Mouse (Mus musculus) neural tube, embryonic 11.5 days (tissue): Measurements from ENCODE around the gene Btbd9. TPM values are rescaled to one million over a fixed set of nuclear protein-coding genes. Genes with fewer than 3 reads are reported as not detected.

Source experiments
- ATAC-seq: fragments of 200-750 bp; cut with Nextera tagmentation; 2 replicates; pipeline ENCODE4 v1.8.0; 2017; ENCODE audit warnings: moderate number of reproducible peaks, mild to moderate bottlenecking, moderate TSS enrichment, moderate library complexity; ENCODE audit not compliant: insufficient read depth, low FRiP score, low TSS enrichment
- DNase-seq: peaks from one replicate; pipeline ENCODE4 v3.0.0-alpha.2; 2015; ENCODE audit warnings: low spot score
- H3K27ac ChIP-seq: fragments of 300-500 bp; sonication (generic); 2 replicates; pipeline ENCODE4 v1.5.1; 2014; ENCODE audit warnings: low read depth, mild to moderate bottlenecking, low read length
- H3K27me3 ChIP-seq: fragments of 300-500 bp; sonication (generic); 2 replicates; pipeline ENCODE4 v1.6.1; 2014; ENCODE audit warnings: mild to moderate bottlenecking, low read length, mixed read lengths; ENCODE audit not compliant: control insufficient read depth, insufficient read depth
- H3K36me3 ChIP-seq: fragments of 300-500 bp; sonication (generic); 2 replicates; pipeline ENCODE4 v1.6.1; 2014; ENCODE audit warnings: mild to moderate bottlenecking, low read length, moderate library complexity, mixed read lengths; ENCODE audit not compliant: control insufficient read depth, insufficient read depth
- H3K4me1 ChIP-seq: fragments of 300-500 bp; sonication (generic); 2 replicates; pipeline ENCODE4 v1.6.1; 2014; ENCODE audit warnings: low read length, mixed read lengths; ENCODE audit not compliant: control insufficient read depth, insufficient read depth
- H3K4me2 ChIP-seq: fragments of 300-500 bp; sonication (generic); 2 replicates; pipeline ENCODE4 v1.6.1; 2014; ENCODE audit warnings: low read depth, mild to moderate bottlenecking, moderate library complexity
- H3K4me3 ChIP-seq: fragments of 300-500 bp; sonication (generic); 2 replicates; pipeline ENCODE4 v1.5.1; 2014; ENCODE audit warnings: low read depth, low read length
- H3K9ac ChIP-seq: fragments of 300-500 bp; sonication (generic); 2 replicates; pipeline ENCODE4 v1.6.1; 2014; ENCODE audit warnings: mild to moderate bottlenecking, low read length
- H3K9me3 ChIP-seq: fragments of 300-500 bp; sonication (generic); 2 replicates; pipeline ENCODE4 v1.6.1; 2016; ENCODE audit warnings: low read length; ENCODE audit not compliant: control insufficient read depth
- WGBS: fragments of 180-500 bp; shearing (Covaris S2); extraction: QIAGEN DNeasy Blood & Tissue Kit; methylation state at CpG from one replicate; pipeline ENCODE4 v1.1.7; 2014; 5-methylcytosine and 5-hydroxymethylcytosine counted together
- polyA plus RNA-seq: library from polyadenylated mRNA; unstranded; fragments of >200 nt; fragmentation: Nextera tagmentation; extraction: Ambion mirVana; gene quantifications from 2 replicates; pipeline ENCODE4 v1.2.1, GENCODE M21; 2014

Gene Btbd9
- polyA plus RNA-seq, 1 experiment from 2014 or later: 56.5 TPM

DNA sequence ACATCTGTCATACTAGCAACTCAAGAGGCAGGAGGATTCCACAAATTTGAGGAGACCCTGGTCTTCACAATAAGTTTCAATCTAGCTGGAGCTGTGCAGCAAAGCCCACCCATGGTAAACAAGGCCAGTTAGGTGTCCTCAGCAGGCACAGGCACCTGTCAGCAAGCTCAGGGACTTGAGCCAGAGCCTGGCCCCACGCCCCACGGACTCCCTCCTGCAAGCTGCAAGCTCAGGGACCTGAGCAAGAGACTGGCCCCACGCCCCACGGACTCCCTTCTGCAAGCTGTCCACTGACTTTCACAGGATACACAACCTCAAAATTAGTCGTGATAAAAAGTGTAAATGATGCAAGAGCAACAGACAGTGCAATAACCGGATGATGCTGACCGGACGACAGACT is 307.8 kb downstream of the Btbd9 start:
- no peak for ATAC-seq
- no peak overlapping the region for H3K9ac ChIP-seq
- WGBS: 93% methylated on average over 8 of the region's 8 CpGs

DNA sequence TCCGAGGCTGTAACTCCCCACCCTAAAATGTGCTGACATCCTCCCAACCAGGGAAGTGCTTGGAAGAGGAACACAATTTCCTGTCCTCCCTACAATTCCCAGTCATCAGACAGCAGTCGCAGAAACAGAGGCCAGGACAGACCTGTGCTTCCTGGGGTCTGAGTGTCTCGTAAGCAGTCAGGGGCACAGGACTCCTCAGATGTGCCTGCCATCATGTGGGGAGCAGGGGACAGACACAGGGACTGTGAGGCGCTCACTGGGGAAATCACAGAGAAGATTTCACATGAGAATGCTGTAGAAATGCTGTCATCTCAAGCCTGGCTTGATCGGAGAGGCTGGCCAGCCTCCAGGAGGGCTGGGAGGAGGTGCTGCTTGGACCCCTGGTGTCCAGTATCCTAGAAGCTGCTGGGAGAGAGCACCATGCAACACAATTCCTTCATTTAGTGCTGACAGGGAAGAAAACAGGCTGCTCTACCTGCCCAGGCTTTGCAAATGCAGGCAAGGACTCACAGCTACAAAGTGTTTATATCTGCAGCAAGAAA is 308.8 kb downstream of the Btbd9 start:
- 83% methylated on average over 5 of the region's 5 CpGs for WGBS
- no peak overlapping the region for H3K4me2 ChIP-seq
- no peak overlapping the region for H3K27ac ChIP-seq
- ATAC-seq: no peak
- H3K36me3 ChIP-seq: no peaks in the 10 kb centered on the region
- H3K4me1 ChIP-seq: no peaks in the 10 kb centered on the region
- no peak for DNase-seq
- no peaks in the 10 kb centered on the region for H3K9me3 ChIP-seq
- no peaks in the 10 kb centered on the region for H3K27me3 ChIP-seq
- no peak overlapping the region for H3K4me3 ChIP-seq
- no peak overlapping the region for H3K9ac ChIP-seq

More for the DNA sequence above, 307.8 kb downstream of the Btbd9 start:
- Histone ChIP-seq H3K27me3 (no peaks in the 10 kb centered on the region), H3K9me3 (no peaks in the 10 kb centered on the region), H3K4me1 (no peaks in the 10 kb centered on the region), H3K4me3 (no peak overlapping the region), H3K27ac (no peak overlapping the region), H3K36me3 (no peaks in the 10 kb centered on the region), H3K4me2 (no peak overlapping the region)
- DNase-seq: no peak

DNA sequence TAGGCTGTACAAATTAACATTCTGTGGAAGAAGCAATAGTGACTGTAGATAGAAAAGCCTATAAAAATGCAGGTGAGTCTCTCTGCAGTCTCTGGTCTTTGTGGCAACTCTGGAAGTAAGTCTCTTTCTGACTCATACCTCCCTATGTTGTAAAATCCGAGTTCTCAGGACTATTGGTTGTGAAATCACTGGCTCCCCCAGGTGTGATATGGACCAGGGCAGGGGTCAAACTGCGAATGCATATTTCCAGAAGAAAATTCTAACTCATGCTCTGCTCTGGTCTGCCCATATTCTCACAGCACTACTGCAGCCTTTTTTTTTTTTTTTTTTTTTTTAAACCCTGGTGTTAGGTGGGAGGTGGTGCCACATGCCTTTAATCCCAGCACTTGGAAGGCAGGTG is 312.8 kb downstream of the Btbd9 start:
- Histone ChIP-seq H3K9me3 (no peaks in the 10 kb centered on the region), H3K27ac (no peak overlapping the region), H3K27me3 (no peaks in the 10 kb centered on the region), H3K9ac (no peak overlapping the region), H3K4me2 (no peak overlapping the region), H3K36me3 (no peaks in the 10 kb centered on the region), H3K4me3 (no peak overlapping the region), H3K4me1 (0 out of 2 replicates have a peak, but pooled peaks cover 3% of the 10 kb centered on the region)
- ATAC-seq (no peak), DNase-seq (no peak)
- 71% methylated on average over 2 of the region's 2 CpGs for WGBS

DNA sequence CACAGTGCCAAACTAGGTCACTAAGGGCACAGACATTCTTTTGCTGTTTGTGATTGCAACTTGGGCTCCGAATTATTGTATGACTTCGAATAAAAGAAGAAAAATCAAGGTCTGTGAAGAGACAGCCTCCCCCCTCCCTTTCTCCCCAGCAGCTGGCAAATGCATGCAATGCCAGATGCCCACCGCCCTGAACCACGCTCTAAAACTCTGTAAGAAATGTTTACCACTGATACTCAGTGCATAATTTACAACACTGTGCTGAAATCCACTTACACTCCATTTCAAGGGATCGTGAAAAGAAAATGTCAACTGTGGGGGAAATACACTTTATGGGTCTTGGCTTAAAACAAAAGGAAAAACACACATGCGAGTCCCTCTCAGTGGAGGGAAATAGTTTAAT is 313.3 kb downstream of the Btbd9 start:
- Histone ChIP-seq H3K4me1 (0 out of 2 replicates have a peak, but pooled peaks cover 3% of the 10 kb centered on the region), H3K9ac (no peak overlapping the region), H3K4me2 (no peak overlapping the region), H3K4me3 (no peak overlapping the region), H3K27ac (no peak overlapping the region), H3K36me3 (no peaks in the 10 kb centered on the region), H3K27me3 (no peaks in the 10 kb centered on the region), H3K9me3 (no peaks in the 10 kb centered on the region)
- no peak for ATAC-seq
- no peak for DNase-seq
- 76% methylated on average over 6 of the region's 6 CpGs for WGBS

DNA sequence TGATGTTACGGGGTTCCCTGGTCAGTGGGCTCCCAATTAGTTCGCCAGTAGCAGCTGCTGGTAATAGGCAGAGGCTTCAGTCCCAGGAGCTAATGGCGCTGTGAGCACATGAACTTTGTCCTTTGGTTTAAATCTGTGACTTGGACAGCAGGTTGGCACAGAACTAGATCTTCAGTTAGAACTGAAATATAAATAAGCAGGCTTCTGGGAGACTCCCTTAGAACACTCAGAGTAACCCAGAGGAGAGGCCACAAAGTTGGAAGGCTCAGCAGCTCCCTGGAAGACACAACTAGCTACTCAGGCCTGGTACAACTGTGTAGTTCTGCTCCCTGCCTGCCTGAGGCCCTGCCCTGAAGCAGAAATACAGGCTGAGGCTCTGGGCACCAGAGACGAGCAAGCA is 313.8 kb downstream of the Btbd9 start:
- Histone ChIP-seq H3K27ac (no peak overlapping the region), H3K9ac (no peak overlapping the region), H3K4me3 (no peak overlapping the region), H3K4me2 (no peak overlapping the region), H3K27me3 (no peaks in the 10 kb centered on the region), H3K9me3 (no peaks in the 10 kb centered on the region), H3K36me3 (no peaks in the 10 kb centered on the region), H3K4me1 (0 out of 2 replicates have a peak, but pooled peaks cover 3% of the 10 kb centered on the region)
- no peak for ATAC-seq
- WGBS: 75% methylated on average over 4 of the region's 4 CpGs
- no peak for DNase-seq

DNA sequence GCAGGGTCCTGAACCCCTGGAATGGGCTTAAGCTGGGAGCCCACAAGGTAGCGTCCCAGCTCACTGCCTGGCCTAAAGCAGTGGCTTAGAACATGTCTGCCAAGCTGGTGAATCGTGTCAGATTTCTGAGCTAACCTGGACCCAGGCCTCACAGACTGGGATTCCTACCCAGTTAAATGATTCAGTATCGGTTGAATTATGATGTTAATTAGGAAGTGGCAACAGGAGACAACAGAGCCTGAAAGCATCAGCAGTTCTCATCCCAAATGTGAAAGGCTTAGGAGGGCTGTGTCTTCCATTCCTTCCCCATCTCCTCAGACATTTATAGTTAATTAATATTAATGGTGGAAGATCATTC is 314.3 kb downstream of the Btbd9 start:
- Histone ChIP-seq H3K36me3 (no peaks in the 10 kb centered on the region), H3K4me2 (no peak overlapping the region), H3K4me3 (no peak overlapping the region), H3K4me1 (0 out of 2 replicates have a peak, but pooled peaks cover 3% of the 10 kb centered on the region), H3K9ac (no peak overlapping the region), H3K9me3 (no peaks in the 10 kb centered on the region), H3K27me3 (no peaks in the 10 kb centered on the region), H3K27ac (no peak overlapping the region)
- no peak for ATAC-seq
- WGBS: 81% methylated on average over 3 of the region's 3 CpGs
- no peak for DNase-seq

DNA sequence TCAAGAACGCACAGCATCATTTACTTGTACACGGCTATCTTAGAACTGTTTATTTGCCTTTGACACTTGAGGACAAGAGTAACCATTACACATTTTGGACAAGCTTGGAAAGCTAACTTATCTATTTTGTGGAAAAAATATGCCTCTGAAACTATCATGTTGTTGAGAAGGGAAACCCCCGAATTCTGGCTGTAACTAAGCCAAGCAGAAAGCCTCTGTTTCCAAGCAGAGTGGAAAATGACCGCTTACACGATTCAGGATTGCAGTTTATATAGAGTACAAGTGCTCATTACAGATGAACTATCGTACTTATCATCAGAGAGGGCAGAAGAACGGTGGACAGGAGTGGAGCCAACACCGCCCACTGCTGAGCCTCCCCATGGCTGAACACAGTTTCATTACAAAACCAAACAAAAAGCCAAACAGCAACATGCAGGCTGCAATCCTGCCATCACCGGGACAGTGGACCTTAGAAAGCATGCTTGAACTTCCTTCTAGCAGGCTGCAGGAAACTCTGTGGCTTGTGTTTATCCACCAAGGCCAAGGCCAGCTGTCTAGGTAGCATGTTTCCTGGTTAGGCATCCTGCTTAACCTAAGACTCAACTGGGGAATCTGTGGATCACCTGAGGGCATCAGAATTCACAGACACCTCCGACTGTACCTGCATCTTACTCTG is 314.8 kb downstream of the Btbd9 start:
- WGBS: 74% methylated on average over 10 of the region's 10 CpGs
- Histone ChIP-seq H3K9ac (no peak overlapping the region), H3K4me2 (no peak overlapping the region), H3K9me3 (no peaks in the 10 kb centered on the region), H3K36me3 (no peaks in the 10 kb centered on the region), H3K27me3 (no peaks in the 10 kb centered on the region), H3K27ac (no peak overlapping the region), H3K4me1 (peaks cover 4% of the 10 kb centered on the region; the same call in 1 of the 2 replicates), H3K4me3 (no peak overlapping the region)
- ATAC-seq (no peak), DNase-seq (no peak)

DNA sequence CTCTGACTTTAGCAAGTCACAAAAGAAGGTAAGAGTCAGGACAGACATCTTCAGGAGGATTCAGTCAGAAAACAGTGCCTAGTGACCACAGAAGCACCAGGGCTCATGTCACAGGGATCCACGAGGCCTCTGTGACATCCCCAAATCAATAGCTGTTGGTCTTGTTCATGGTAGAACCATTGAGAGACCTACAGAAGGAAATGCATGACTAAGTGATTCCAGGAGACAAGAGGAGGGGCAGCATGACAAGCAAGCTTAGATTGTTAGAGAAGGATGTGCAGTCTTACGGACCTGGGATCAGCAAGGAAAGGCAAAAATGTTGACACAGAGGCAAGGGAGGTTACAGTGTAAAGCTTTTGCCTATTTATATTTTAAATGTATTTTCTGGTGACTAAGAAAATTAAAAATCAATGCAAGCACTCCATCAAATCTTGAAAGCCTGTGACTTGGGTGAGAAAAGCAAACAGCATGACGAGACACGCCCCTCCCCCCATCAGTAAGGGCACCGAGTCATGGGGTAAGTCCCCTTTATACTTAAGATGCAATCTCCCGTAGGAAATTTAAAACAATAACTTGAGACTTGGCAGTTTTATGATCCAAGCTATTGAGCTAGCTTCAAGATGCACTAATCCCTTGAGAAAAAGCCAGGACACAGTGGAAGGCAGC is 315.5 kb downstream of the Btbd9 start:
- Histone ChIP-seq H3K27ac (no peak overlapping the region), H3K9ac (no peak overlapping the region), H3K36me3 (no peaks in the 10 kb centered on the region), H3K4me3 (no peak overlapping the region), H3K4me2 (no peak overlapping the region), H3K9me3 (no peaks in the 10 kb centered on the region), H3K4me1 (peaks cover 11% of the 10 kb centered on the region; the same call in 1 of the 2 replicates), H3K27me3 (no peaks in the 10 kb centered on the region)
- ATAC-seq: no peak
- DNase-seq: no peak
- 45% methylated on average over 6 of the region's 6 CpGs for WGBS

DNA sequence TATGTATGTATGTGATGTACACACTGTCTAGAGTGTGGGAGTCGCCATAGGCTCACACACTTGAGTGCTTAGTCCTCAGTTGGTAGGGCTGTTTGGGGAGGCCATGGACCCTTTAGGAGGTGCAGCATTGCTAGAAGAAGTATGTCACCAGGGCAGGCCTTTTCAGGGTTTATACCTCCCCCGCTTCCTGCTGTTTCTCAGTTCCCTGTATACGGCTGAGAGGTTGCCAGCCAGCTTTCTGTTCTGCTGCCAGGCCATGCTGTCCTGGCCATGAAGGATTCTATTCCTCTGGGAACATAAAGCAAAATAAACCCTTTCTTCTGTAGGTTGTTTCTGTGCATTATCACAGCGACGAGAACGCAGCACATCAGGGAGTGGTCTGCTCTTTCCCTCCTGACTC is 316.4 kb downstream of the Btbd9 start:
- no peaks in the 10 kb centered on the region for H3K27me3 ChIP-seq
- 76% methylated on average over 6 of the region's 6 CpGs for WGBS
- H3K27ac ChIP-seq: no peak overlapping the region
- H3K4me2 ChIP-seq: no peak overlapping the region
- no peak overlapping the region for H3K4me3 ChIP-seq
- DNase-seq: no peak
- H3K9me3 ChIP-seq: no peaks in the 10 kb centered on the region
- peaks cover 12% of the 10 kb centered on the region; the same call in 1 of the 2 replicates for H3K4me1 ChIP-seq
- no peaks in the 10 kb centered on the region for H3K36me3 ChIP-seq
- no peak overlapping the region for H3K9ac ChIP-seq
- no peak for ATAC-seq
